Mouse (Mus musculus) stomach, embryonic 16.5 days (tissue): ENCODE data around the gene Ctps. TPM values are rescaled to one million over a fixed set of nuclear protein-coding genes. Genes with fewer than 3 reads are reported as not detected.

Source experiments
- ATAC-seq: fragments of 200-750 bp; cut with Nextera tagmentation; 2 replicates; pipeline ENCODE4 v1.8.0; 2017; ENCODE audit warnings: moderate number of reproducible peaks, moderate TSS enrichment; ENCODE audit not compliant: insufficient read depth, low FRiP score
- H3K27ac ChIP-seq: fragments of 300-500 bp; sonication (generic); 2 replicates; pipeline ENCODE4 v1.5.1; 2014; ENCODE audit warnings: low read length
- H3K27me3 ChIP-seq: fragments of 300-500 bp; sonication (generic); 2 replicates; pipeline ENCODE4 v1.6.1; 2014; ENCODE audit warnings: low read length, control low read depth, mixed read lengths; ENCODE audit not compliant: control insufficient read depth, insufficient read depth
- H3K36me3 ChIP-seq: fragments of 300-500 bp; sonication (generic); 2 replicates; pipeline ENCODE4 v1.6.1; 2014; ENCODE audit warnings: low read length; ENCODE audit not compliant: control insufficient read depth, insufficient read depth
- H3K4me1 ChIP-seq: fragments of 300-500 bp; sonication (generic); 2 replicates; pipeline ENCODE4 v1.6.1; 2014; ENCODE audit warnings: low read length, control low read depth, mixed read lengths; ENCODE audit not compliant: control insufficient read depth, insufficient read depth
- H3K4me2 ChIP-seq: fragments of 300-500 bp; sonication (generic); 2 replicates; pipeline ENCODE4 v1.6.1; 2014; ENCODE audit warnings: low read depth, low read length, mixed read lengths
- H3K4me3 ChIP-seq: fragments of 300-500 bp; sonication (generic); replicated peaks from 2 replicates; pipeline ENCODE4 v1.5.1; 2014; ENCODE audit warnings: mild to moderate bottlenecking, low read length
- H3K9ac ChIP-seq: fragments of 300-500 bp; sonication (generic); 2 replicates; pipeline ENCODE4 v1.6.1; 2014; ENCODE audit warnings: low read length
- H3K9me3 ChIP-seq: fragments of 300-500 bp; sonication (generic); replicated peaks from 2 replicates; pipeline ENCODE4 v1.6.1; 2016; ENCODE audit warnings: low read length, control low read depth; ENCODE audit not compliant: control insufficient read depth
- WGBS: fragments of 180-500 bp; shearing (Covaris S2); extraction: QIAGEN DNeasy Blood & Tissue Kit; methylation state at CpG from one replicate; pipeline ENCODE4 v1.1.7; 2014; 5-methylcytosine and 5-hydroxymethylcytosine counted together
- polyA plus RNA-seq: library from polyadenylated mRNA; unstranded; fragments of >200 nt; fragmentation: Nextera tagmentation; extraction: Ambion mirVana; gene quantifications from 2 replicates; pipeline ENCODE4 v1.2.1, GENCODE M21; 2015

Ctps gene
- 63.2 and 63.8 TPM in 2 replicates for polyA plus RNA-seq

DNA sequence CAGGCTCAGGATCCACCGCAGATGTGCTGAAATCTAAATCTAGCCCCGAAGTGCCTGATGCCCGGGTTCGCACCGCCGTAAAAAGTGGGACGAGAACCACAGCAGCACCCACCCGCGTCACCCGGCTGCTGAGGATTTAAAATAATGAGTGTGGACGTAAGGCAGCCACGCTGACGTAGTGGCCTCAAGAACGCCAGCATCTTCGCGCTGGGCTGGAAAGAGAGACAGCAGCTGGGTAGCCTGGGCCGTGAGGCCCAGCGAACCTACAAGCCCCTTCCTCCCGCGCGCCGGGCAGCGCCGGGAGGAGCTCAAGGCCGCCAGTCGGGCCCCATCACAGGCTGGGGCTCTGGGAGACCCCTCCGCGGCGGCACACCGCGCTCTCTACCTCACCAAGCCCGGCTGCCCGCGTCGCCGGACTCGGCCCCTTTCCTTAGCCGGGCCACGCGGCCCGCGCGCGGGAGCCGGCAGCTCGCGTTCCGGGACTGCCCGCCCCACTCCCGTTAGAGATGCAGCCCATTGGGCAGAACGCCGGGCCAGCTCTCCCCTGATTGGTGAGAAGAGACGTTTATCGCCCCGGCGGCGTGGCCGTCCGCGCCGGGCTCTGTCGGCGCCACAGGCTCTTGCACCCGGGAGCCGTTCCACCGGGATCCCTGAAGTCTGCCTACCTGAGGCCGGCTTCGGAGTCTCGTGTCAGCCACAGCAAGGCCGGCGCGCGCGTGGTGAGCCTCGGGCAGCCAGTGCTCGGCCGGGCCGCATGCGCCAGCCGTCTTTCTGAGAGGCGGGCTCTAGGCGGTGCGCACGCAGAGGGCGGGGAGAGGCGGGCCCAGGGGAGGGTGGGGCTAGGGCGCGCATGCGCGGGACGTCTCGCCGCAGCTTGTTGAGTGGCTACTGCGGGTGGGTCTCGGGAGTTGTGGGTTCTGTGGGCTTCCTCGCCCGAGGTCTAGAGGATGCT lies at the start of gene Ctps:
Ctps (minus strand) TSS at position 791 of the 952 bp plus-strand sequence.
- peak within 1 kb of the TSS; percentile 85 for H3K4me2 ChIP-seq
- under 1% methylated on average over 92 of the region's 97 CpGs for WGBS
- peak within 1 kb of the TSS; percentile 89 for H3K27ac ChIP-seq
- H3K9ac ChIP-seq = peak within 1 kb of the TSS; percentile 94
- peak within 1 kb of the TSS; percentile 90 for H3K4me3 ChIP-seq
- no peaks in the 10 kb centered on the region for H3K36me3 ChIP-seq
- ATAC-seq = peak; percentile 97
- H3K9me3 ChIP-seq = no peaks in the 10 kb centered on the region
- peaks cover 17% of the 10 kb centered on the region for H3K4me1 ChIP-seq
- H3K27me3 ChIP-seq = no peaks in the 10 kb centered on the region

DNA sequence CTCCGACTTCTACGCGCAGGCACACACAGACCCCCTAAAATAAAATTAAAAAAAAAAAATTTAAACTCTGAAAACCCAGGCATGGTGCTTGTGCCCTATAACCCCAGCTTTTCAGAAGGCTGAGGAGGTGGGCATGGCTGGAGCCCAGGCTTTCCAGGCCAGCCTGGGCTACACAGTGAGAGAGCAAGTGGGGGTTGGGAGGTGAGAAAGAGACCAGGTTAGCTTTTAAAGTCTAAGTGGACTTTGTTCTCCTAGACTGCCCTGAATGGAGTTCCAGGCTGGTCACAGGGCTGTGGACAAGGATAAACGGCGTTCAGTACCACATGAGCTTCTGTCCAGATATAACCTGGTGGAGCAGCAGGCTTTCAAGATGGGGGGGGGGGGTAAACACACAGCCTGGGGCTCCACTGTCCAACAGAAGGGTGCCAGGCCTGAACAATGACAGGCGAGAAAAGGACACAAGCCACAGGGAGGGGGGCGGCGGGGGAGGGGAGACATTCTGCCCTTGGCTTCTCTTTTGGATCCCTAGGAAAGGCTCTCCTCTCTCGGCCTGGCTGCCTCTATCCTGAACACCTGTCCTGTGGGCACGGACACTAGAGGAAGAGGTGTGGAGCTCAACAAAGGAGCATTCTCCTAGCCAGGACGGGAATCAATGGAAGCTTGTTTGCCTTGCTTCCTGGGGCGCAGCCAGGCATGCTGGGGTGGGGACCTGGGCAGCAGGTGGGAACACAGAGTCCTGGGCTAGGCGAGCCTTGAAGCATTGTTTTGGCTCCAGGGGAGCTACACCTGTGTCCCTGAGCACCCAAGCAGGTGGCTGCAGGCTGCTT lies 46.3 kb upstream of the Ctps start:
- peaks cover 10% of the 10 kb centered on the region; the same call in 1 of the 2 replicates for H3K4me1 ChIP-seq
- H3K4me3 ChIP-seq = no peak overlapping the region
- ATAC-seq = peak; percentile 87
- peak overlapping the region; percentile 93 for H3K27ac ChIP-seq
- H3K36me3 ChIP-seq = no peaks in the 10 kb centered on the region
- H3K9ac ChIP-seq = peak overlapping the region; percentile 23; the same call in 1 of the 2 replicates
- WGBS = 65% methylated on average over 13 of the region's 13 CpGs
- no peaks in the 10 kb centered on the region for H3K9me3 ChIP-seq
- H3K27me3 ChIP-seq = no peaks in the 10 kb centered on the region
- no peak overlapping the region for H3K4me2 ChIP-seq

DNA sequence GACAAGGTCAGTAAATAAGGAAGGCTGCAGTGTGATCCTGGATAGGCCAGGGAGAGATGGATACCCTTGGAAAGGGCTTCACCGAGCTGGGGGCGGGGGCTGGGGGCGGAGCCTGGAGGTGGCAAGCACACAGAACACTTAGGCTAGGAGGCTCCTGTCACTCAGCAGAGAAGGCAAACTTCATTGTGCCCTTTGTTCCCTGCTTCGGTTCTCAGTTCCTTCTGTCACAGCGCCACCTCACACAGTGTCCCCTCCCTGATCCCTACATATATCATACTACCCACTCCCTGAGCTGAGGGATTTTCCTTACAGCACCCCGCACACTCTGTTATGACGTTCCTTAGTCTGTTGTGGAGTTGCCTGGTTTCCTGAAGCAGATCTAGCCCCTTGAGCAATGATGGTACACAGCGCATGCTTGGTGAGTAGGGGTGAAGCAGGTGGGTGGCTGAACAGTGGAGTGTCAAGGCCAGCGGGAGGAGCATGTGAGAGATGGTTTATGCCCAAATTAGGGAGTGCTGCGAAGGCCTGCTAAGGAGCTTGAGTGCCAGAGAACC lies 45.5 kb upstream of the Ctps start:
- H3K27me3 ChIP-seq = no peaks in the 10 kb centered on the region
- no peak overlapping the region for H3K4me3 ChIP-seq
- H3K9me3 ChIP-seq = no peaks in the 10 kb centered on the region
- H3K4me2 ChIP-seq = no peak overlapping the region
- ATAC-seq = peak; percentile 64; the same call in 1 of the 2 replicates
- peaks cover 10% of the 10 kb centered on the region; the same call in 1 of the 2 replicates for H3K4me1 ChIP-seq
- peak overlapping the region; percentile 93 for H3K27ac ChIP-seq
- no peak overlapping the region for H3K9ac ChIP-seq
- WGBS = 26% methylated on average over 10 of the region's 10 CpGs
- H3K36me3 ChIP-seq = no peaks in the 10 kb centered on the region

DNA sequence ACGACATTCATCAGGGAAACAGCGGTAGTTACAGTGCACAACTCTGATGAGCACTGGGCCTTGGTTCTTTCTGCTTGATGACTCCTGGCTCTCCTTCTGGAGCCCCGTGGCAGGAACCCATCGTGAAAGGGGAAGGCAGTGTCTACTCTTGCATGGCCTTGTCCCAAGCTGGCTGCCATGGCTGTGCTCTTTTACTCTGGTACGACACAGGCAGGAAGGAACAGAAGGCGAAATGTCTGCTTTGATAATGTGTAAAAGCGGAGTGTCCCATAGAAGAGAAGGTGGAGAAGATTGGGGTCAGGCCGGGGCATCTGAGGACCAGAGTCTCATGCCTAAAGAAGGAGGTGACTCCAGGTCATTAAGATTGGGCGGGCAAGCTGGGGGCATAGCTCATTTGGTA lies 44.6 kb upstream of the Ctps start:
- WGBS = 83% methylated on average over 9 of the region's 9 CpGs
- no peak overlapping the region for H3K4me3 ChIP-seq
- H3K4me2 ChIP-seq = no peak overlapping the region
- H3K27me3 ChIP-seq = no peaks in the 10 kb centered on the region
- no peak for ATAC-seq
- H3K27ac ChIP-seq = no peak overlapping the region
- no peaks in the 10 kb centered on the region for H3K36me3 ChIP-seq
- H3K9me3 ChIP-seq = no peaks in the 10 kb centered on the region
- no peak overlapping the region for H3K9ac ChIP-seq
- H3K4me1 ChIP-seq = peaks cover 10% of the 10 kb centered on the region; the same call in 1 of the 2 replicates

DNA sequence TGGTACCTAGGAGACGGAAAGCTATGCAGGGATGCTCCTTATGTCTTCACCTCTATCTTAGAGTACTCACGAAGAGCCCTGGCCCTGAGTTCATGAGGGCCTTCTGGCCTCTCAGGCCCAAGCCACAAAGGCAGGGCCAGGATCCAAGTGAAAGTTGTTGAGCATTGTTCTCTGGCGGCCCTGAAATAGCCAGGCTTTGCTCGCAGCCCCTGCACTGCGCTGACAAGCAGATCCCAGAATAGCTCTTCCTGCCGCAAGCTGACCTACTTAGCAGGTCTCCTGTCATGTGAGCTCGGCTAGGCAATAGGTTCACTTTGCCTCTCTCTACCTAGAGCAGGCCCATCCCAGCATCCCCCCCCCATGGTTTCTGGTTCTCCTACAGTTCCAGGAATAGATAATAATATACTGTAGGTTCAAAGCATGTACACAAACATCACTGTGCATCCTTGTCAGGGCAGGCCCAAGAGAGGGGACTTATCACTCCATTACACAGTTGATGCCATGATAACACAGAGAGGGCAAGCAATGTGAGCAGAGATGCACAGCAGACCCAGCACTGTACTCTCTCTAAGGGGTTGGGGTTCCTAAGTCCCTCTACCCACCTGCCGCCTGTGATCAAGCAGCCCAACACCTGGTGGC lies 43.7 kb upstream of the Ctps start:
- no peak overlapping the region for H3K4me3 ChIP-seq
- peak overlapping the region; percentile 60 for H3K27ac ChIP-seq
- H3K27me3 ChIP-seq = no peaks in the 10 kb centered on the region
- H3K36me3 ChIP-seq = no peaks in the 10 kb centered on the region
- no peak overlapping the region for H3K9ac ChIP-seq
- WGBS = 66% methylated on average over 8 of the region's 8 CpGs
- no peak for ATAC-seq
- no peak overlapping the region for H3K4me2 ChIP-seq
- H3K4me1 ChIP-seq = peaks cover 10% of the 10 kb centered on the region; the same call in 1 of the 2 replicates
- no peaks in the 10 kb centered on the region for H3K9me3 ChIP-seq

DNA sequence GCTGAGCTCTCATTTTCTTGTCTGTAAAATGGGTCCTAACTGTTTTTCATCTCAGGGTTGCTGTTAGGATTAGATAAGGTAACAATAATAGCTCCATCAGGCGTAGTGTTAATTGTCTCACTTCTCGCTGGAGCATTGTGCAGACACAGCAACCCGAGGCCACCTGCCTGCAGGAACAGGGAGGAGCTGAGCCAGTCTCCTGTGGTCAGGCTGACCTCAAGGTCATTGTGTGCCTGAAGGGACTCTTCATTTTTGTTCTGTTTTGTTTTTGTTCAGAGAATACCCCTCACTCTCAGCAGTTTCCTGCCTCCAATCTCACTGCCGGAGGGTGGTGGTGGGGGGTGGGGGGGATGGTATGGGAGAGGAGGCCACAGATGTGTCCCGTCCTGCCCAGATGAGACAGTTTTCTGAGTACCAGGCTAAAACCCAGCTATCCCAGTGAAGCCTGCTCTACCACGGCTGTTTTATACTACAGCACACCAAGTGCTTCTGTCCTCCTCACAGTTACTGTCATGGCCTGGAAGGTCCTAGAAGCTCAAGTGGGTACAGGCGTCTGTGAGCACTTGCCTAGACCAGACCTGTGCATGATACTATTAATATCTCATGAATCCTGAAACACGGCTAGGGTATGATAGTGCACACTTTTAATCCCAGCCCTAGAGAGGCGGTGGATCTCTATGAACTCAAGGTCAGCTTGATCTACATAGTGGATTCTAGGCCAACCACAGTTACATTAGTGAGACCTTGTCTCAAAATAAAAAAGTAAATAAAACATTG lies 42.4 kb upstream of the Ctps start:
- H3K4me2 ChIP-seq = no peak overlapping the region
- H3K4me1 ChIP-seq = peaks cover 10% of the 10 kb centered on the region; the same call in 1 of the 2 replicates
- WGBS = 39% methylated on average over 9 of the region's 9 CpGs
- H3K4me3 ChIP-seq = no peak overlapping the region
- no peak overlapping the region for H3K9ac ChIP-seq
- no peaks in the 10 kb centered on the region for H3K36me3 ChIP-seq
- no peaks in the 10 kb centered on the region for H3K27me3 ChIP-seq
- H3K9me3 ChIP-seq = no peaks in the 10 kb centered on the region
- ATAC-seq = no peak
- H3K27ac ChIP-seq = no peak overlapping the region

DNA sequence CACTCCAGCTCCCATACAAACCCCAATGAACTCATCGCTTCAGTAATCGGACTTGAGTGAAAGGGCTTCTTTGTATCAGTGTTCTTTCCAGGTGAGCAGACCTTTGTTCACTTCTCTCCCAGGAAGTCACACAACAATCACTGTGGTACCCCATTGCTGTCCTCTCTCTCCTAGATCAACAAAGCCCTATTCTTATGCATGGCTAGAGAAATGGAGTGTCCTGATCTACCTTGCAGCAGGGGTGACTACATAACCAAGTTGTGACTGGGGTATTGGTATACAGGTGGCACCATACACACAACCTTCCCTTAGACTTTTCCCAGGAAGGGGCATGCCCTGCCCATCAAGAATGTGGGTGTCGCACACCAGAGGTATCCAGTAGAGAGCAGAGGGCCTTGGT lies 40.9 kb upstream of the Ctps start:
- peaks cover 6% of the 10 kb centered on the region; the same call in 1 of the 2 replicates for H3K4me1 ChIP-seq
- no peak for ATAC-seq
- H3K4me2 ChIP-seq = no peak overlapping the region
- H3K9me3 ChIP-seq = no peaks in the 10 kb centered on the region
- H3K36me3 ChIP-seq = no peaks in the 10 kb centered on the region
- H3K27ac ChIP-seq = no peak overlapping the region
- no peaks in the 10 kb centered on the region for H3K27me3 ChIP-seq
- no peak overlapping the region for H3K4me3 ChIP-seq
- WGBS = 89% methylated on average over 3 of the region's 3 CpGs
- no peak overlapping the region for H3K9ac ChIP-seq

DNA sequence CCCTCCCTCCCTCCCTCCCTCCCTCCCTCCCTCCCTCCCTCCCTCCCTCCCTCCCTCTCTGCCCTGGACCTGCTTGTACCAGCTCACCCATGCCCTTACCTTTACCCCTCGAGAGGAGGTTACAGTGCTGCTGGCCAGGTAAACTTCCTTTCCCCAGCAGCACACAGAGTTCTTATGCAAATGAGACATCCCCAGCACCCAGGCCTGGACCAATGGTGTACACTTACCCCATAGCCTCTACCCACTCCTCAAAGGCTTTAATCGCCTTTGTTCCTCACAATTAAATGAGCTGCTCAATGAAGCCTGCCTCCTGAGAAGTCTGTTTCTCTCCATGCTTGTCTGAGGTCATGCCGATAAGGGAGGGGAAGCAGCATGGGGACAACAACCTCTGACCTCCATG lies 36.9 kb upstream of the Ctps start:
- H3K9ac ChIP-seq = no peak overlapping the region
- no peak overlapping the region for H3K4me2 ChIP-seq
- no peak overlapping the region for H3K27ac ChIP-seq
- no peak overlapping the region for H3K4me3 ChIP-seq
- no peaks in the 10 kb centered on the region for H3K27me3 ChIP-seq
- 60% methylated on average over 3 of the region's 3 CpGs for WGBS
- H3K9me3 ChIP-seq = no peaks in the 10 kb centered on the region
- ATAC-seq = no peak
- H3K4me1 ChIP-seq = no peaks in the 10 kb centered on the region
- H3K36me3 ChIP-seq = no peaks in the 10 kb centered on the region
